Mouse (Mus musculus) MEL (cell line): ENCODE data around the gene Bcas3. TPM values are rescaled to one million over a fixed set of nuclear protein-coding genes. Genes with fewer than 3 reads are reported as not detected.

Source experiments
- DNase-seq: peaks from one replicate; pipeline ENCODE4 v3.0.0; 2011; ENCODE audit warnings: low read depth, low spot score
- H3K27ac ChIP-seq: 2 replicates; pipeline ENCODE4 v1.5.1; 2012; ENCODE audit warnings: low read depth, mild to moderate bottlenecking, control low read depth, low read length, moderate library complexity; ENCODE audit not compliant: control insufficient read depth
- H3K27me3 ChIP-seq, 2 experiments: fragments of 150-350 bp in 1 of 2; sonication (generic) in 1 of 2; 2 replicates each; pipeline ENCODE4 v1.6.1; 2012; ENCODE audit warnings: low read length in 2 of 2, mild to moderate bottlenecking in 2 of 2, improper control_type of control experiment in 1 of 2, moderate library complexity in 1 of 2; ENCODE audit not compliant: insufficient read depth in 2 of 2, control insufficient read depth in 1 of 2
- H3K36me3 ChIP-seq, 2 experiments: 2 replicates each; pipeline ENCODE4 v1.6.1; 2012 to 2014; ENCODE audit warnings: low read length in 2 of 2, improper control_type of control experiment in 1 of 2, inconsistent platforms in 1 of 2, mild to moderate bottlenecking in 1 of 2; ENCODE audit not compliant: insufficient read depth in 2 of 2, control insufficient read depth in 1 of 2
- H3K4me1 ChIP-seq, 2 experiments: fragments of 150-350 bp in 1 of 2; sonication (generic) in 1 of 2; 2 replicates each; pipeline ENCODE4 v1.6.1; 2012; ENCODE audit warnings: low read length in 2 of 2, improper control_type of control experiment in 1 of 2, mild to moderate bottlenecking in 1 of 2; ENCODE audit not compliant: insufficient read depth in 2 of 2, control insufficient read depth in 1 of 2
- H3K4me3 ChIP-seq, 2 experiments: fragments of 150-350 bp in 1 of 2; sonication (generic) in 1 of 2; 2 replicates each; pipeline ENCODE4 v1.5.1; 2012; ENCODE audit warnings: low read depth in 2 of 2, low read length in 2 of 2, mild to moderate bottlenecking in 2 of 2, moderate library complexity in 2 of 2, control low read depth in 1 of 2, improper control_type of control experiment in 1 of 2; ENCODE audit not compliant: control insufficient read depth in 1 of 2, insufficient read depth in 1 of 2
- H3K79me2 ChIP-seq: 2 replicates; pipeline ENCODE4 v1.6.1; 2012; ENCODE audit warnings: mild to moderate bottlenecking, low read length, moderate library complexity; ENCODE audit not compliant: control insufficient read depth, poor library complexity, insufficient read depth
- H3K9ac ChIP-seq: 2 replicates; pipeline ENCODE4 v1.6.1; 2012; ENCODE audit warnings: low read depth, mild to moderate bottlenecking, control low read depth, low read length, moderate library complexity; ENCODE audit not compliant: control insufficient read depth, poor library complexity, severe bottlenecking
- H3K9me3 ChIP-seq: fragments of 150-350 bp; sonication (generic); replicated peaks from 2 replicates; pipeline ENCODE4 v1.6.1; 2012; ENCODE audit warnings: mild to moderate bottlenecking, low read length, improper control_type of control experiment, moderate library complexity; ENCODE audit not compliant: insufficient read depth
- BHLHE40 ChIP-seq: IDR thresholded peaks from 2 replicates; pipeline ENCODE4 v1.6.1; 2012; ENCODE audit warnings: low read depth, mild to moderate bottlenecking, inconsistent platforms, low read length, improper control_type of control experiment, borderline replicate concordance
- CHD1 ChIP-seq: IDR thresholded peaks from 2 replicates; pipeline ENCODE4 v1.6.1; 2012; ENCODE audit warnings: low read depth, mild to moderate bottlenecking, inconsistent platforms, low read length, improper control_type of control experiment
- CTCF ChIP-seq, 3 experiments: IDR thresholded peaks in 2 of 3; conservative IDR thresholded peaks in 1 of 3; 2 replicates each; pipeline ENCODE4 v1.5.1; 2011 to 2012; ENCODE audit warnings: low read length in 3 of 3, low read depth in 2 of 3, mild to moderate bottlenecking in 2 of 3, improper control_type of control experiment in 1 of 3, inconsistent platforms in 1 of 3, mixed read lengths in 1 of 3, moderate library complexity in 1 of 3; ENCODE audit not compliant: control insufficient read depth in 1 of 3, insufficient read depth in 1 of 3, poor library complexity in 1 of 3, severe bottlenecking in 1 of 3
- E2F4 ChIP-seq: IDR thresholded peaks from 2 replicates; pipeline ENCODE4 v1.6.1; 2011; ENCODE audit warnings: low read depth, low read length, improper control_type of control experiment, borderline replicate concordance
- ELF1 ChIP-seq: IDR thresholded peaks from 2 replicates; pipeline ENCODE4 v1.6.1; 2014; ENCODE audit warnings: low read depth, mild to moderate bottlenecking, inconsistent platforms, low read length, improper control_type of control experiment, moderate library complexity
- EP300 ChIP-seq, 2 experiments: IDR thresholded peaks; 2 replicates each; pipeline ENCODE4 v1.6.1; 2011; ENCODE audit warnings: improper control_type of control experiment in 2 of 2, low read length in 2 of 2, low read depth in 1 of 2, mild to moderate bottlenecking in 1 of 2
- GATA1 ChIP-seq: IDR thresholded peaks from 2 replicates; pipeline ENCODE4 v1.6.1; 2011; ENCODE audit warnings: low read depth, low read length, improper control_type of control experiment
- JUND ChIP-seq: IDR thresholded peaks from 2 replicates; pipeline ENCODE4 v1.6.1; 2011; ENCODE audit warnings: low read depth, mild to moderate bottlenecking, improper control_type of control experiment, low read length
- KAT2A ChIP-seq: conservative IDR thresholded peaks from 2 replicates; pipeline ENCODE4 v1.6.1; 2012; ENCODE audit warnings: low read depth, low read length, improper control_type of control experiment, inconsistent platforms
- MAZ ChIP-seq: IDR thresholded peaks from 2 replicates; pipeline ENCODE4 v1.6.1; 2012; ENCODE audit warnings: low read depth, mild to moderate bottlenecking, inconsistent platforms, low read length, improper control_type of control experiment
- MEF2A ChIP-seq: IDR thresholded peaks from 2 replicates; pipeline ENCODE4 v1.6.1; 2014; ENCODE audit warnings: low read depth, mild to moderate bottlenecking, inconsistent platforms, low read length, improper control_type of control experiment; ENCODE audit not compliant: poor library complexity, insufficient replicate concordance, severe bottlenecking; ENCODE audit errors: extremely low read depth
- MXI1 ChIP-seq: IDR thresholded peaks from 2 replicates; pipeline ENCODE4 v1.6.1; 2011; ENCODE audit warnings: mild to moderate bottlenecking, low read depth, low read length, improper control_type of control experiment
- MYB ChIP-seq: IDR thresholded peaks from 2 replicates; pipeline ENCODE4 v1.6.1; 2011; ENCODE audit warnings: mild to moderate bottlenecking, low read depth, low read length, improper control_type of control experiment
- MYC ChIP-seq: IDR thresholded peaks from 2 replicates; pipeline ENCODE4 v1.6.1; 2011; ENCODE audit warnings: low read depth, mild to moderate bottlenecking, low read length, improper control_type of control experiment, moderate library complexity
- NELFE ChIP-seq: IDR thresholded peaks from 2 replicates; pipeline ENCODE4 v1.6.1; 2011; ENCODE audit warnings: low read depth, low read length, improper control_type of control experiment
- POLR2AphosphoS2 ChIP-seq: IDR thresholded peaks from 2 replicates; pipeline ENCODE4 v1.6.1; 2011; ENCODE audit warnings: low read length, improper control_type of control experiment
- RAD21 ChIP-seq: IDR thresholded peaks from 2 replicates; pipeline ENCODE4 v1.6.1; 2011; ENCODE audit warnings: mild to moderate bottlenecking, low read depth, low read length, improper control_type of control experiment
- RCOR1 ChIP-seq: IDR thresholded peaks from 2 replicates; pipeline ENCODE4 v1.6.1; 2012; ENCODE audit warnings: low read depth, mild to moderate bottlenecking, inconsistent platforms, low read length, improper control_type of control experiment
- SMC3 ChIP-seq: IDR thresholded peaks from 2 replicates; pipeline ENCODE4 v1.6.1; 2011; ENCODE audit warnings: low read depth, low read length, improper control_type of control experiment
- TAL1 ChIP-seq: IDR thresholded peaks from 2 replicates; pipeline ENCODE4 v1.6.1; 2012; ENCODE audit warnings: mild to moderate bottlenecking, inconsistent platforms, low read length, moderate library complexity, mixed read lengths
- TBP ChIP-seq: IDR thresholded peaks from 2 replicates; pipeline ENCODE4 v1.8.0; 2011; ENCODE audit warnings: low read depth, low read length, improper control_type of control experiment
- UBTF ChIP-seq: IDR thresholded peaks from 2 replicates; pipeline ENCODE4 v1.6.1; 2012; ENCODE audit warnings: low read depth, mild to moderate bottlenecking, inconsistent platforms, low read length, improper control_type of control experiment, moderate library complexity, borderline replicate concordance; ENCODE audit not compliant: insufficient read depth
- USF1 ChIP-seq: IDR thresholded peaks from 2 replicates; pipeline ENCODE4 v1.6.1; 2014; ENCODE audit warnings: low read depth, mild to moderate bottlenecking, inconsistent platforms, low read length, improper control_type of control experiment, moderate library complexity
- ZKSCAN1 ChIP-seq: IDR thresholded peaks from 2 replicates; pipeline ENCODE4 v1.6.1; 2012; ENCODE audit warnings: low read depth, mild to moderate bottlenecking, inconsistent platforms, low read length, improper control_type of control experiment, moderate library complexity
- ZMIZ1 ChIP-seq: IDR thresholded peaks from 2 replicates; pipeline ENCODE4 v1.6.1; 2012; ENCODE audit warnings: low read depth, mild to moderate bottlenecking, inconsistent platforms, low read length, improper control_type of control experiment, moderate library complexity
- ZNF384 ChIP-seq: IDR thresholded peaks from 2 replicates; pipeline ENCODE4 v1.6.1; 2012; ENCODE audit warnings: low read depth, mild to moderate bottlenecking, inconsistent platforms, low read length, improper control_type of control experiment
- polyA plus RNA-seq, 2 experiments: library from polyadenylated mRNA; stranded (reverse) in 1 of 2; unstranded in 1 of 2; fragments of >175 nt in 1 of 2; fragments of >200 nt in 1 of 2; gene quantifications; 2 replicates each; pipeline versions ENCODE4 v1.2.1 to v1.2.4; 2012; ENCODE audit warnings: low replicate concordance in 2 of 2, low read depth in 1 of 2; ENCODE audit not compliant: insufficient read length in 2 of 2, insufficient read depth in 1 of 2, missing spikeins in 1 of 2
- total RNA-seq: library from RNA; depleted of rRNA; stranded (reverse); fragments of 300-350 nt; gene quantifications from 2 replicates; pipeline ENCODE4 v1.2.3, GENCODE M21; 2012

The Bcas3 gene
- total and polyA plus RNA-seq, 3 experiments, result 8.6 to 14.7 TPM; not detected in 1

- no peak overlapping the region for H3K4me3 ChIP-seq
- TF ChIP-seq GATA1, result no peak
- no peak for TF ChIP-seq UBTF
- no peak for TF ChIP-seq NELFE
- no peak for TF ChIP-seq ZKSCAN1
- no peak for TF ChIP-seq ELF1
- TF ChIP-seq SMC3, result no peak
- no peak for TF ChIP-seq TAL1
- TF ChIP-seq TBP, result no peak
- TF ChIP-seq USF1, result peak; percentile 18; the same call in 1 of the 2 replicates
- peak; percentile 66; the same call in 1 of the 2 replicates for TF ChIP-seq RCOR1
- TF ChIP-seq BHLHE40, result peak; percentile 41; the same call in 1 of the 2 replicates
- peaks cover 23 to 37% of the 10 kb centered on the region in 2 experiments for H3K4me1 ChIP-seq
These were observed 288.5 kb downstream of the Bcas3 start for GRCm38 (mm10) chr11:85641486-85641885.

GRCm38 (mm10) chr11:85642591-85642990 lies 289.6 kb downstream of the Bcas3 start:
- H3K27ac ChIP-seq, result 0 out of 2 replicates have a peak overlapping the region, but pooled peaks have one; percentile 18
- TF ChIP-seq MAZ (no peak), NELFE (no peak), E2F4 (no peak), MYC (no peak), EP300 (IDR thresholded peaks at IDR 0.05; ENCODE audit: low read depth in 1 of 2, low read length in 2 of 2) (no peak), CTCF (IDR thresholded peaks at IDR 0.05 in 2 of 3, conservative IDR thresholded peaks at IDR 0.05 in 1 of 3; ENCODE audit: control insufficient read depth in 1 of 3, insufficient read depth in 1 of 3, low read depth in 2 of 3, low read length in 3 of 3, poor library complexity in 1 of 3, severe bottlenecking in 1 of 3) (no peak), JUND (no peak), CHD1 (no peak), MXI1 (no peak), MEF2A (no peak), ZMIZ1 (no peak), KAT2A (no peak), RAD21 (no peak), SMC3 (no peak), ZNF384 (no peak), MYB (no peak), POLR2AphosphoS2 (no peak)
- TF ChIP-seq, all 39 proteins: peak for 0
- Histone ChIP-seq H3K4me3 (no peak overlapping the region), H3K36me3 (peaks cover 0 to 34% of the 10 kb centered on the region in 2 experiments; a peak in 2 of 4 replicates), H3K9me3 (no peaks in the 10 kb centered on the region), H3K79me2 (no peaks in the 10 kb centered on the region), H3K9ac (no peak overlapping the region), H3K27me3 (no peaks in the 10 kb centered on the region), H3K4me1 (peaks cover 23 to 37% of the 10 kb centered on the region in 2 experiments)
- DNase-seq, result no peak

More at GRCm38 (mm10) chr11:85641486-85641885, 288.5 kb downstream of the Bcas3 start:
- no peaks in the 10 kb centered on the region for H3K9me3 ChIP-seq
- H3K36me3 ChIP-seq, result peaks cover 0 to 34% of the 10 kb centered on the region in 2 experiments; a peak in 2 of 4 replicates
- no peak overlapping the region for H3K27ac ChIP-seq
- no peak overlapping the region for H3K9ac ChIP-seq
- no peaks in the 10 kb centered on the region for H3K27me3 ChIP-seq
- DNase-seq, result no peak
- no peaks in the 10 kb centered on the region for H3K79me2 ChIP-seq
